Mouse (Mus musculus) brain, embryonic 14.5 days (tissue): ENCODE measurements around the gene Tmem202. TPM values are rescaled to one million over a fixed set of nuclear protein-coding genes. Genes with fewer than 3 reads are reported as not detected.

Experiments
- DNase-seq: peaks from one replicate; pipeline ENCODE4 v3.0.0-alpha.2; 2011; ENCODE audit warnings: low read depth
- CTCF ChIP-seq: fragments of 200-500 bp; IDR thresholded peaks from 2 replicates; pipeline ENCODE4 v1.5.1; 2012; ENCODE audit warnings: inconsistent platforms, mild to moderate bottlenecking, moderate library complexity, borderline replicate concordance; ENCODE audit not compliant: insufficient read depth, insufficient read length; ENCODE audit errors: extremely low read depth
- POLR2A ChIP-seq: fragments of 200-500 bp; IDR thresholded peaks from 2 replicates; pipeline ENCODE4 v1.6.1; 2012; ENCODE audit warnings: mild to moderate bottlenecking, inconsistent platforms, borderline replicate concordance; ENCODE audit not compliant: poor library complexity, insufficient read depth, insufficient read length, severe bottlenecking; ENCODE audit errors: extremely low read depth
- polyA plus RNA-seq: library from polyadenylated mRNA; depleted of rRNA; stranded (reverse); fragments of >200 nt; gene quantifications from 2 replicates; pipeline ENCODE4 v1.2.3, GENCODE M21; 2012

Gene Tmem202
- polyA plus RNA-seq, 1 experiment: 0.26 TPM

DNA sequence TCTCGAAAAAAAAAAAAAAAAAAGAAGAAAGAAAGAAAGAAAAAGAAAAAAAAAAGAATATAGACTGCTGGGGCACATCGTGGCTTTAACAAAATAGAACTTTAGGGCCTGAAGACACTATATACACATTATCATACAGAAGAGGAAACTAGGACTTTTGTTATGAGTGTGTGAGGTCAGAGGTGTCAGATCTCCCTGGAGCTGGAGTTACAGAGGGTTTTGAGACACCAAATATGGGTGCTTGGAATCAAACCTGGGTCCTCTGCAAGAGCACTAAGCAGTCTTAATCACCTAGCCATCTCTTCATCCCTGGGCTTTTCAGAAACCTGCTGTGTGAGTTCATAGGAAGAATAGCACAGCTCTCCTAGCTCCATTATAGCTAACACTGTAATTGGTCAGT lies 6.2 kb downstream of the Tmem202 start:
- no peak for DNase-seq
- no peak for TF ChIP-seq CTCF
- TF ChIP-seq POLR2A: no peak

DNA sequence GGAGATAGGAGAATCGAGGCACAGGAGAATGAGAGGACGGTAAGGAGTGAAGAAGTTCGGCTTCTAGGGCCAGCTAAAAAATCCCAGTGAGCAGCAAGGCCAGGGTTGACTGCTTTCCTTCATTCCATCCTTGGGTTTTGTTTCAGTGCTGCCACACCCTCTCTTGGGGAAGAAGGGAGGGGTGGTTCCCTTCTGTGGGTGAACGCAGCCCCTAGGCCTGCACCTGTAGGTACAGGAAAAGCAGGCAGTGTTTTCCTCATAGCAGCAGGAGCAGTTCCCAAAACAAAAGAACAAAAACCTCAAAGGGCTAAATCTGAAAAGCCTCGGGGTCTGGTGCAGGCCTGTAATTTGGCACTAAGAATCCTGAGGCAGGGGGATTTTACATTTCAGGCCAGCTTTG lies 8.0 kb downstream of the Tmem202 start:
- peak; percentile 2 for DNase-seq
- no peak for TF ChIP-seq CTCF
- no peak for TF ChIP-seq POLR2A

DNA sequence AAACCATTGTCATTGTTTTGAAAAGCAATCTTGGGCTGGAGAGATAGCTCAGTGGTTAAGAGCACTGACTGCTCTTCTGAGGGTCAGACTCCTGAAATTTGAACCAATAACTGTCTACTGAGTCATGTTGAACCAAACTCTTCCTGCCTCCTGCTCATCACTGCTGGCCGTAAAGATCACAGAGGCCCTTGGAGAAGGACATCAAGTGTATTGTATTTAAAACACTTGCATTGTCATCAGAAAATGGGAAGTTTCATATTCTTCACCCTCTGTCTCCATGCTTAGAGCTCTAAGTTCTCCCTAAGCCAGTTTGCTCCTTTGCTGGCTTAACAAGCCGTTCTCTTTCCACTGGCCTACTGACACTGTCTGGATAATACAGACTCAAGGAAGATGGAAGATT lies 11.4 kb downstream of the Tmem202 start:
- TF ChIP-seq POLR2A (no peak), CTCF (no peak)
- no peak for DNase-seq

DNA sequence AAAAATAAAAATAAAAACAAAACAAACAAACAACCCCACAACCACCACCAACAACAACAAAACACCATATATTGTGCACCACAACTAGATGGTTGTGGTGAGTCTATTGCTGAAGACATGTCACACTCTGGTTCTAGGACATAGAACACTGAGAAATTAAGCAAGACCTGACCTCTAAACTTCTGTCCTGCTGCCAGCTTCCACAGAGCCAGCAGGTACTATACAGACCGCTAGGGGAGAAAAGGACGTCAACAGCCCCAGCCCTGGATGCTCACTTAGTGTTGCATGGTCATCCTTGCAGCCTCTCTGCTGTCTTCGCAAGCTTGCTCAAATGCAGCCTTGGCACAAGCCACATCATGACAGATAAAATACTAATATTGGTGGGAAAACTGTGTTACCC lies 12.1 kb downstream of the Tmem202 start:
- TF ChIP-seq POLR2A: no peak
- TF ChIP-seq CTCF: no peak
- no peak for DNase-seq

DNA sequence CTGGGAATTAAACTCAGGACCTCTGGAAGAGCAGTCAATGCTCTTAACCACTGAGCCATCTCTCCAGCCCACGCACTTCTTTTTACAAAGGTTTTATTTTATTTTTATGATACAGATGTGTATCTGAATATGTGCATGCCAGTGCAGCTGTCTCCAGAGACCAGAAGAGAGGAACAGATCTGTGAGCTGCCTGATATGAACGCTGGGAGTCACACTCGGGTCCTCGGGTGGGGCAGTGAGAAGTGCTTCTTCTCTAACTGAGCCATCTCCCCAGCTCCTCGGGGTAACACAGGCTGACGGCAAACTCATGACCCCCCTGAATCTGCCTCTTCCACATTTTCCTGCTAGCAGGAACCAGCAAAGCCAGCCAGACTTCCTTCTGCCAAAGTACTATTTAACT lies 12.9 kb downstream of the Tmem202 start:
- TF ChIP-seq POLR2A: no peak
- TF ChIP-seq CTCF: no peak
- no peak for DNase-seq

DNA sequence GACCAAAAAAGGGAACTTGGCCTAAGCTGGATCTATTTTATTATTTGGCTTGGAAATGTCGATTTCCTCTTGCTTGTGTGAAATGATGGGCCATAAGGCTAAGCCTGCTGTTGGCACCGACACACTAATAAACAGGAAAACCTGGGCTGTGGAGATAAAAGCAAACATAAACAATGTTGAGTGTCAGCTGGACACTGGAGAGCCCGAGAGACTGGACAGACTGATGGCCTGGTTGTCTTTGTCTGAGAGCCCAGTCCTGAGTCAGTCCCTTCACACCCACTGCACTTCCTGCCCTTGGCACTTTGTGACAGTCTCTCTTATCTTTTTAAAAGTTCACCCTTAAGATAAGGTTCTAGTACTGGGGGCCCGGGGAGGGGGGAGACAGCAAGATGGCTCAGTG lies 16.7 kb downstream of the Tmem202 start:
- TF ChIP-seq POLR2A: no peak
- TF ChIP-seq CTCF: no peak
- DNase-seq: no peak

DNA sequence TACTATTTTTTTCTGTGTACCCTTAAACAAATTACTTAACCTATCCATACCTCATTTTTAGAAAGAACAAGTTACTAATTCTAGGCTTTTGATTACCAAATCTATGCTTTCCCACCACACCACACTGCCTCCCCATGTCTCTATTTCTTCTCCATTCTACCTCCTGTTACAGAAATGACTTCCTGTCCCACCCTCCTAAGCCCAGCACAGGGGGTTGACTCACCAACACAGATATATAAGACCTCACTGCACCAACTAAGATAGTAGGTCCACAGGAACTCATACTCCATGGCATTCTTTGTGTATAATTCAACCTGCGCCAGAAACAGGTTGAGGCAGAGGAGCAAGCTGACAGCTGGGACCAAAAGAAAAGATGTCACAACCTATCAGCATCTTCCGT lies 20.3 kb downstream of the Tmem202 start:
- no peak for DNase-seq
- TF ChIP-seq CTCF (no peak), POLR2A (no peak)

DNA sequence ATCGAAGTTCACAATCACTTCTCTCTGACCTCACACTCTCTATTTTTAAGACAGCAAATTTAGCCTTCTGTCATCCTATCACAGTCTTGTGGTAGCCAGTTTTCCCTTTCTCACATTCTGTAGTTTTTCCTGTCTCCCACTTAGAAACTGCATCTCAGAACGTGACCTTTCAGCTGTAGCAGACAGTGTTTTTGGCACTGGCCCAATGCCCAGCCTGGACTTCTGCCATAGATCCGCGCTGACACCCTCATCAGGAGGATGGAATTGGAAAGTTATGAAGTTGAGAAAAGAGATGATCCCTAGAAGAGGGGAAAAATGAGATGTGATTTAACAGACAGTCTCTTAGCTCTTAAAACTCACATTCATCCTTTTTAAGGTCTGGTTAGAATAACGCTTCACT lies 20.7 kb downstream of the Tmem202 start:
- DNase-seq: peak; percentile 22
- TF ChIP-seq CTCF (no peak), POLR2A (no peak)

DNA sequence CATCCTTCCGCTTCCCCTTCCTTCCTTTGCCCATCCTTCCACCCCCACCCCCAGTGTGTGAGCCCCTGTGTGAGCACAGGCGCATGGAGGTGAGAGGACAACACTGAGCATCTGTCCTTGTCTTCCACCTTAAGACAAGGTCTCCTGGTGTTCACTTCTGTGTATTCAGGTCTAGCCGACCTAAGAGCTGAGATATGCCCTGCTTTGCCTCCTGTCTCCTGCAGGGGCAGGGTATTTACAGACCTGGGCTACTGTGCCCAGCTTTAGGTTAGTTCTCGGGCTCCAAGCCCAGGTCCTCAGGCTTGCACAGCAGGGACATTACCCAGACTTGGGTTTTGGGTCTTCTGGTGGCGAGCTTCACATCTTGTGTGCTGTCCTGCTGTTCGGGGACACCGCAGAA lies 22.5 kb downstream of the Tmem202 start:
- no peak for DNase-seq
- TF ChIP-seq POLR2A: no peak

DNA sequence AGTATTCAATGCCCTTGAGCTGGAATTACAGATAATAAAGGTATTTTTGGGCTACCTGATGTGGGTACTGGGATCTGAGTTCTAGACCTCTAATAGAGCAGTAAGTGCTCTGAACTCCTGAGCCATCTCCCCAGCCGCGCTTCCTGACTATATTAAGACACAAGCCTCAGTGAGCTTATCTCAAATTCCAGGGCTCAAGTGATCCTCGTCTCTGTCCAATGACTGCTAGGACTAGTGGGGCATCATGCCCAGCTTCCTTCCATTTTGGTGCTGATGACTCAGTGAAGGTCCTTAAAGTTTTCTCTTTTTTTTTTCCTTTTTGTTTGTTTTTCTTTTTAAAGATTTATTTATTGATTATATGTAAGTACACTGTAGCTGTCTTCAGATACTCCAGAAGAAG lies 24.6 kb downstream of the Tmem202 start:
- DNase-seq: no peak
- TF ChIP-seq POLR2A (no peak), CTCF (no peak)

DNA sequence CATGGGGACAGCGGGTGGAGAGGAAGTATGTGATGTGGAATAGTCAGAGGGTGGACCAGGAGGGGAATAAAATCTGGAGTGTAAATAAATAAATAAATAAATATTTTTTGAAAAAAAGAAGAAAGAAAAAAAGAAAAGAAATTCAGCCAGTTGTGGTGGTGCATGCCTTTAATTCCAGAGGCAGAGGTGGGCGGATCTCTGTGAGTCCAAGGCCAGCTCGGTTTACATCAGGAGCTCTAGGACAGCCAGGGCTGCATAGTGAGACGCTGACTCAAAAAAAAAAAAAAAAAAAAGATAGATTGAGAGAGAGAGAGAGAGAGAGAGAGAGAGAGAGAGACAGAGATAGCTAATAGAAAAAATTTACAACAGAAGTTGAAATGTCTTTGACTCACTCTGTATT lies 27.3 kb downstream of the Tmem202 start:
- no peak for TF ChIP-seq CTCF
- TF ChIP-seq POLR2A: no peak
- DNase-seq: no peak

DNA sequence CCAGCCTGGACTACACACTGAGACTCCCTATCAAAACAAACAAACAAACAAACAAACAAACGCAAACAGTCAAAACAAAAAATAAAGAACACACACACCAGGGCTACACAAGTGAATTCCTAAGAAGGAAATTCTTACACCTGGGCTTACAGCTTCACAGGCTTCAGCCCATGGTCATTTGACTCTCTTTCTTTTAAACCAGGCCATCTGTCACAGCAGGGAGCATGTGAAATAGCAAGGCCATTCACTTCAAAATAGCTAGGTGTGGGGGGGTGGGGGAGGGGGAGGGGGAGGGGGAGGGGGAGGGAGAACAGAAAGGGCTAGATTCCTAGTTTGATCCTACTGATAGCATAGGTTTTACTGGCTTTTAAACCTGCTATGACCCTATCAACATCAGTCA lies 31.5 kb downstream of the Tmem202 start:
- no peak for DNase-seq
- TF ChIP-seq POLR2A: no peak
- no peak for TF ChIP-seq CTCF

DNA sequence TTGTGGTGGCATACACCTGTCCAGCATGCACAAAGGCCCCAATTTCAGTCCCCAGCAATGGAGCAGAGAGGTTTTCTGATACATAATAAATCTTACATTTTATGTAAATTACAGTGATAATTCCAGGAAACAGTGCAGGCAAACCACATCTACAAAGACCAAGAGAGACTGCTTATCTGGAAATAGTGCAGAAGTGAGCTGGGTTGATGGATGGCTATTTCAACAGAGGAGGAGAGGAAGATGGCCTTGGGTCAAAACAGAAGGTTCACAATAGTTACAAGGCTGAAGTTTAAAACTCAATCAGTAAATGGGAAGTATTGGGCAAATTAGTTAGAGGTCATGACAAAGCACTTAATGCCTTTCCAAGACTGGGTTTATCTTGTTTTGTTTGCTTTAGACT lies 52.3 kb downstream of the Tmem202 start:
- no peak for TF ChIP-seq CTCF
- TF ChIP-seq POLR2A: no peak
- no peak for DNase-seq
